Comparison of ENCODE assay signal across 8 mouse cellular contexts in the genomic region with DNA sequence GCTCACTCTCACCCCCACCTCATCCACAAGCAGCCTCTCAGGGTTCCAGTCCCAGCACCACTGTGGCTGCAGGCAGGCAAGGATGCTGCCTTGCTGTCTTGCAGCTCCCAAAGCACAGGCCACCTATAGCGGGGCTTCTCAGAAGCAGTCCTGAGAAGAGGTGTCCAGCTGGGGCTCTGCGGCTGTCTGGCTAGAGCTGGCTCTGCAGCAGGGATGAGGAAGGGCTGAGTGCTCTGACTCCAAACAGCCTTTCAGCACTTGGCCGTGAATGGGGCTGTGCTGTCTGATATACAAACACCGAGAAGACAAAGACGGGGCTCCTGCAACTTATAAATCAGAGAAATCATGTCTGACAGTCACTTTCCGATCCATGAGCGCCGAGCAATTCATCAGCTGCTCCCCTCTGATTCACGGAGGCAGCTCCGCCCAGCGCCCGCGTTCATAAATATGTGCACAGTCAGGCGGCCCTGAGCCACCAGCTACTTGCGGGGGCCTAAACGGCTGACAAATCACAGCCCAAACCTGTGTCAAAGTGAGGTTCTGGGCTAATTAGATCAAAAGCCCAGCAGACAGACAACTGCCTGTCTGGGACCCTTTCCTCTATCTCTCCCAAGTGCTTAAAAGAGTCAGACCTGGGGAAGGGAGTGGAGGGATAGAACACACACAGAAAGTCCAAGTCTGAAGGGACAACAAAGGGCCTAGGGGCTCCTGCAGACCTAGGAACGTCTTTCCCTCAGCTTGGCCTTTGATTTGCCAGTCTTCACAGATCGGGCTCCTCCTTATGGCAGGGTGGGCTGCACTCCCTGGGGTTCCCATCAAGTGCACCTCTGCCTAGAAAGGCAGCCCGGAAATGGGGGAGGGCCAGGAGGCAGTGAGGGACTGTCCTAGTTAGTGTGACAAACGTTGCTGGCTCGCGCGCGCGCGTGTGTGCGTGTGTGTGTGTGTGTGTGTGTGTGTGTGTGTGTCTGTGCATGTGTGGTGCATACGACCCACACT.
DNase-seq lines count a peak whose midpoint lies in the region; ATAC-seq and TF ChIP-seq lines count a peak whose summit lies in the region.

No protein-coding gene starts in this region.

- peak overlapping the region; percentile 60 for H3K9ac ChIP-seq in forebrain, embryonic 13.5 days
- H3K9ac ChIP-seq in limb, embryonic 12.5 days (replicated peaks) = peak overlapping the region; percentile 12; the same call in 1 of the 2 replicates

- peak overlapping the region; percentile 43 for H3K4me2 ChIP-seq in forebrain, embryonic 13.5 days
- peak overlapping the region; percentile 16; the same call in 1 of the 2 replicates for H3K4me2 ChIP-seq in limb, embryonic 12.5 days

- H3K9me3 ChIP-seq in forebrain, embryonic 13.5 days (replicated peaks) = no peaks in the 10 kb centered on the region
- no peaks in the 10 kb centered on the region for H3K9me3 ChIP-seq in limb, embryonic 12.5 days

- H3K27ac ChIP-seq in left cerebral cortex, adult 2 months = peak overlapping the region; percentile 36; the same call in 1 of the 2 replicates
- peak overlapping the region; percentile 92 for H3K27ac ChIP-seq in forebrain, embryonic 13.5 days
- H3K27ac ChIP-seq in limb, embryonic 12.5 days = peak overlapping the region; percentile 18; the same call in 1 of the 2 replicates

- no peak overlapping the region; the same call in 1 of the 2 replicates for H3K4me3 ChIP-seq in left cerebral cortex, adult 2 months
- H3K4me3 ChIP-seq in forebrain, embryonic 13.5 days = no peak overlapping the region
- H3K4me3 ChIP-seq in limb, embryonic 12.5 days (replicated peaks) = no peak overlapping the region

- peaks cover 93% of the 10 kb centered on the region for H3K4me1 ChIP-seq in forebrain, embryonic 13.5 days
- H3K4me1 ChIP-seq in limb, embryonic 12.5 days (replicated peaks) = peaks cover 73% of the 10 kb centered on the region

- peak in 1 of 2 experiments; percentile 32 for DNase-seq in left cerebral cortex, adult 2 months (ENCODE audit: extremely low spot score in 1 of 2, low spot score in 2 of 2)
- no peak for DNase-seq in left cerebral cortex, postnatal 10 days (ENCODE audit: extremely low spot score in 1 of 2, low spot score in 2 of 2)
- peak; percentile 68 for DNase-seq in brain, adult 2 months (ENCODE audit: low read depth, low spot score)
- DNase-seq in right cerebral cortex, postnatal 10 days (ENCODE audit: low spot score in 2 of 2) = no peak
- DNase-seq in urinary bladder, postnatal 4 days (ENCODE audit: low spot score in 2 of 2) = no peak

- no peaks in the 10 kb centered on the region for H3K27me3 ChIP-seq in forebrain, embryonic 13.5 days
- no peaks in the 10 kb centered on the region for H3K27me3 ChIP-seq in limb, embryonic 12.5 days

- TF ChIP-seq CTCF in left cerebral cortex, adult 2 months (IDR thresholded peaks at IDR 0.05) = no peak

- peak; percentile 39; the same call in 1 of the 2 replicates for ATAC-seq in forebrain, embryonic 13.5 days
- ATAC-seq in limb, embryonic 12.5 days (ENCODE audit: insufficient number of reproducible peaks, insufficient read depth, low FRiP score, low TSS enrichment, low read depth) = no peak
- no peak for ATAC-seq in megakaryocyte-erythroid progenitor cell, adult 5-6 weeks (replicated peaks; ENCODE audit: low FRiP score, low TSS enrichment, poor library complexity, severe bottlenecking)

- 0 out of 2 replicates have a peak, but pooled peaks cover 7% of the 10 kb centered on the region for H3K36me3 ChIP-seq in forebrain, embryonic 13.5 days (ENCODE audit: poor library complexity, severe bottlenecking)
- H3K36me3 ChIP-seq in limb, embryonic 12.5 days = peaks cover 24% of the 10 kb centered on the region

- WGBS in forebrain, embryonic 13.5 days = 22% methylated on average over 28 of the region's 28 CpGs
- WGBS in limb, embryonic 12.5 days = 21% methylated on average over 28 of the region's 28 CpGs

- intact Hi-C loops in left cerebral cortex, adult 2 months (cut with DNase I) = no loop called here
- intact Hi-C loops in left cerebral cortex, postnatal 10 days (cut with DNase I) = no loop called here

Comparison
In these comparisons a context has a peak if more than half of its experiments do, and no peak if none do; other contexts are left out.
1. H3K27ac ChIP-seq: peak in every context shown above with its lines; median percentile 92 in forebrain, embryonic 13.5 days; 36 in left cerebral cortex, adult 2 months; 18 in limb, embryonic 12.5 days.